Mouse (Mus musculus) CH12.LX (cell line): Measurements from ENCODE around the gene Eif4g3. TPM values are rescaled to one million over a fixed set of nuclear protein-coding genes. Genes with fewer than 3 reads are reported as not detected.

Experiments used
- DNase-seq: peaks from one replicate; pipeline ENCODE4 v3.0.0-alpha.2; 2013; ENCODE audit errors: extremely low read depth
- H3K27ac ChIP-seq: 2 replicates; pipeline ENCODE4 v1.5.1; 2012; ENCODE audit warnings: low read depth, mild to moderate bottlenecking, control low read depth, moderate library complexity; ENCODE audit not compliant: insufficient read depth
- H3K27me3 ChIP-seq: replicated peaks from 2 replicates; pipeline ENCODE3; 2012; ENCODE audit warnings: inconsistent platforms
- H3K36me3 ChIP-seq, 2 experiments: replicated peaks in 1 of 2; 2 replicates each; pipeline versions ENCODE3 to v1.6.1; 2012; ENCODE audit warnings: inconsistent platforms in 1 of 2, low read length in 1 of 2, mild to moderate bottlenecking in 1 of 2, mixed read lengths in 1 of 2, moderate library complexity in 1 of 2; ENCODE audit not compliant: control insufficient read depth in 1 of 2, insufficient read depth in 1 of 2
- H3K4me1 ChIP-seq, 2 experiments: 2 replicates each; pipeline ENCODE4 v1.6.1; 2012; ENCODE audit warnings: inconsistent platforms in 1 of 2, moderate library complexity in 1 of 2; ENCODE audit not compliant: insufficient read depth in 2 of 2, control insufficient read depth in 1 of 2
- H3K4me2 ChIP-seq: 2 replicates; pipeline ENCODE4 v1.6.1; 2012; ENCODE audit warnings: low read depth, mild to moderate bottlenecking, control low read depth; ENCODE audit not compliant: poor library complexity, insufficient read depth, severe bottlenecking
- H3K4me3 ChIP-seq, 3 experiments: fragments of 150-350 bp in 1 of 3; sonication (generic) in 1 of 3; replicated peaks in 1 of 3; 2 replicates each; pipeline versions ENCODE3 to v1.5.1; 2011 to 2012; ENCODE audit warnings: low read depth in 2 of 3, low read length in 2 of 3, mild to moderate bottlenecking in 2 of 3, moderate library complexity in 2 of 3, control low read depth in 1 of 3, improper control_type of control experiment in 1 of 3, inconsistent platforms in 1 of 3, mixed read lengths in 1 of 3; ENCODE audit not compliant: poor library complexity in 1 of 3
- H3K79me2 ChIP-seq: replicated peaks from 2 replicates; pipeline ENCODE4 v1.6.1; 2012; ENCODE audit warnings: mild to moderate bottlenecking, moderate library complexity; ENCODE audit not compliant: control insufficient read depth, poor library complexity, insufficient read depth, severe bottlenecking; ENCODE audit errors: extremely low read depth
- H3K9ac ChIP-seq: 2 replicates; pipeline ENCODE4 v1.6.1; 2012; ENCODE audit warnings: low read depth, mild to moderate bottlenecking, control low read depth, moderate library complexity; ENCODE audit not compliant: insufficient read depth
- H3K9me3 ChIP-seq: replicated peaks from 2 replicates; pipeline ENCODE3; 2012; ENCODE audit warnings: low read length, inconsistent platforms, mixed read lengths
- CHD1 ChIP-seq: IDR thresholded peaks from 2 replicates; pipeline ENCODE4 v1.6.1; 2012; ENCODE audit warnings: low read depth, low read length, improper control_type of control experiment, inconsistent platforms
- CHD2 ChIP-seq: IDR thresholded peaks from 2 replicates; pipeline ENCODE4 v1.6.1; 2011; ENCODE audit warnings: low read length, improper control_type of control experiment
- ELF1 ChIP-seq: IDR thresholded peaks from 2 replicates; pipeline ENCODE4 v1.6.1; 2014; ENCODE audit warnings: low read depth, mild to moderate bottlenecking, inconsistent platforms, low read length, improper control_type of control experiment
- IRF4 ChIP-seq: IDR thresholded peaks from 2 replicates; pipeline ENCODE4 v1.6.1; 2014; ENCODE audit warnings: low read depth, mild to moderate bottlenecking, inconsistent platforms, low read length, improper control_type of control experiment
- JUN ChIP-seq: IDR thresholded peaks from 2 replicates; pipeline ENCODE4 v1.6.1; 2011; ENCODE audit warnings: low read depth, mild to moderate bottlenecking, low read length, improper control_type of control experiment, moderate library complexity; ENCODE audit not compliant: insufficient read depth
- JUND ChIP-seq: conservative IDR thresholded peaks from 2 replicates; pipeline ENCODE4 v1.6.1; 2011; ENCODE audit warnings: low read depth, low read length, improper control_type of control experiment
- MAFK ChIP-seq: IDR thresholded peaks from 2 replicates; pipeline ENCODE4 v1.6.1; 2011; ENCODE audit warnings: low read length, improper control_type of control experiment; ENCODE audit not compliant: insufficient replicate concordance
- MEF2A ChIP-seq: IDR thresholded peaks from 2 replicates; pipeline ENCODE4 v1.6.1; 2014; ENCODE audit warnings: low read depth, mild to moderate bottlenecking, inconsistent platforms, low read length, improper control_type of control experiment, borderline replicate concordance
- MYC ChIP-seq: IDR thresholded peaks from 2 replicates; pipeline ENCODE4 v1.6.1; 2011; ENCODE audit warnings: low read depth, mild to moderate bottlenecking, improper control_type of control experiment, low read length
- NRF1 ChIP-seq: IDR thresholded peaks from 2 replicates; pipeline ENCODE4 v1.6.1; 2014; ENCODE audit warnings: low read depth, mild to moderate bottlenecking, inconsistent platforms, low read length, improper control_type of control experiment, moderate library complexity
- POLR2AphosphoS2 ChIP-seq: IDR thresholded peaks from 2 replicates; pipeline ENCODE4 v1.6.1; 2011; ENCODE audit warnings: low read depth, low read length, improper control_type of control experiment
- RCOR1 ChIP-seq: conservative IDR thresholded peaks from 2 replicates; pipeline ENCODE4 v1.6.1; 2012; ENCODE audit warnings: low read depth, mild to moderate bottlenecking, inconsistent platforms, low read length, improper control_type of control experiment
- SIN3A ChIP-seq: IDR thresholded peaks from 2 replicates; pipeline ENCODE4 v1.6.1; 2012; ENCODE audit warnings: low read length, improper control_type of control experiment, inconsistent platforms
- SMC3 ChIP-seq: IDR thresholded peaks from 2 replicates; pipeline ENCODE4 v1.6.1; 2011; ENCODE audit warnings: low read depth, low read length, improper control_type of control experiment
- TBP ChIP-seq: conservative IDR thresholded peaks from 2 replicates; pipeline ENCODE4 v1.6.1; 2011; ENCODE audit warnings: low read depth, low read length, improper control_type of control experiment
- TCF12 ChIP-seq: IDR thresholded peaks from 2 replicates; pipeline ENCODE4 v1.6.1; 2014; ENCODE audit warnings: low read depth, mild to moderate bottlenecking, inconsistent platforms, low read length, improper control_type of control experiment
- USF2 ChIP-seq: conservative IDR thresholded peaks from 2 replicates; pipeline ENCODE4 v1.6.1; 2011; ENCODE audit warnings: low read depth, low read length, improper control_type of control experiment
- ZKSCAN1 ChIP-seq: IDR thresholded peaks from 2 replicates; pipeline ENCODE4 v1.6.1; 2012; ENCODE audit warnings: low read depth, inconsistent platforms, low read length, improper control_type of control experiment, borderline replicate concordance
- ZMIZ1 ChIP-seq: IDR thresholded peaks from 2 replicates; pipeline ENCODE4 v1.6.1; 2012; ENCODE audit warnings: low read depth, mild to moderate bottlenecking, inconsistent platforms, low read length, improper control_type of control experiment
- dilution Hi-C: fragments of 300-500 bp; cut with MboI; formaldehyde crosslinking; loops from 2 replicates; pipeline ENCODE4 v1.14.3; 2020; ENCODE audit warnings: low sequenced_read_pairs; ENCODE audit not compliant: extremely low pct_unique_long_range_greater_than_20kb, extremely low pct_ligation_motif_present
- in situ Hi-C: fragments of 300-500 bp; cut with MboI; formaldehyde crosslinking; loops from 3 replicates; pipeline ENCODE4 v1.14.3; 2019; ENCODE audit warnings: low sequenced_read_pairs, low pct_ligation_motif_present, low pct_unique_long_range_greater_than_20kb, mixed read lengths
- polyA plus RNA-seq: library from polyadenylated mRNA; unstranded; fragments of >175 nt; gene quantifications from 2 replicates; pipeline ENCODE4 v1.2.1, GENCODE M21; 2012; ENCODE audit warnings: low read depth; ENCODE audit not compliant: insufficient read length
- total RNA-seq, 2 experiments: library from RNA; depleted of rRNA; stranded (reverse); fragments of 300-350 nt in 1 of 2; fragments of >200 nt in 1 of 2; gene quantifications; 2 replicates each; pipeline ENCODE4 v1.2.3; 2012 to 2014

Gene Eif4g3
- total and polyA plus RNA-seq, 3 experiments = 10.8 to 47.2 (median 24.0) TPM

GRCm38 (mm10) chr4:138091562-138092194 is 98.9 kb downstream of the Eif4g3 start:
- no peak overlapping the region for H3K4me2 ChIP-seq
- H3K4me3 ChIP-seq = no peak overlapping the region
- H3K27me3 ChIP-seq = no peaks in the 10 kb centered on the region
- peaks cover 23 to 89% of the 10 kb centered on the region in 2 experiments for H3K36me3 ChIP-seq
- no peak for TF ChIP-seq JUN
- TF ChIP-seq TCF12 = no peak
- no peak for TF ChIP-seq RCOR1
- no peak for TF ChIP-seq ELF1
- TF ChIP-seq ZKSCAN1 = no peak
- no peak for TF ChIP-seq POLR2AphosphoS2
- TF ChIP-seq, all 38 proteins: peak for 0
- dilution Hi-C loops = no loop called here
- in situ Hi-C loops = no loop called here
- no peak overlapping the region for H3K27ac ChIP-seq
- DNase-seq = no peak
- no peaks in the 10 kb centered on the region for H3K9me3 ChIP-seq
- no peak overlapping the region for H3K9ac ChIP-seq
- H3K4me1 ChIP-seq = no peaks in the 10 kb centered on the region
- no peaks in the 10 kb centered on the region for H3K79me2 ChIP-seq

- dilution Hi-C loops (no loop called here), in situ Hi-C loops (loop anchor here (10.0 kb wide), 1 partner anchor 136 kb away; no protein-coding TSS in a partner anchor)
- no peak overlapping the region for H3K9ac ChIP-seq
- no peak overlapping the region for H3K27ac ChIP-seq
- H3K79me2 ChIP-seq = no peaks in the 10 kb centered on the region; the same call in 1 of the 2 replicates
- no peak for DNase-seq
- peaks cover 55 to 95% of the 10 kb centered on the region in 2 experiments for H3K36me3 ChIP-seq
- no peak for TF ChIP-seq USF2
- no peak for TF ChIP-seq NRF1
- TF ChIP-seq ZMIZ1 = no peak
- TF ChIP-seq TCF12 = no peak
- TF ChIP-seq CHD2 = no peak
- TF ChIP-seq MAFK = no peak
- TF ChIP-seq SMC3 = no peak
- TF ChIP-seq CHD1 = no peak
- TF ChIP-seq TBP = no peak
- TF ChIP-seq MEF2A = no peak
- no peak for TF ChIP-seq POLR2AphosphoS2
- no peak for TF ChIP-seq SIN3A
- TF ChIP-seq MYC = no peak
- no peak for TF ChIP-seq ZKSCAN1
- no peak for TF ChIP-seq JUND
- TF ChIP-seq IRF4 = no peak
- H3K27me3 ChIP-seq = no peaks in the 10 kb centered on the region
- H3K9me3 ChIP-seq = no peaks in the 10 kb centered on the region
- no peaks in the 10 kb centered on the region for H3K4me1 ChIP-seq
- no peak overlapping the region for H3K4me3 ChIP-seq
- no peak overlapping the region for H3K4me2 ChIP-seq
These were observed 107.6 kb downstream of the Eif4g3 start for GRCm38 (mm10) chr4:138100456-138100855.
